Mouse (Mus musculus): ENCODE data around the gene Arpc1b. TPM values are rescaled to one million over a fixed set of nuclear protein-coding genes. Genes with fewer than 3 reads are reported as not detected.

Gene Arpc1b
- polyA plus RNA-seq, 1 experiment from 2014 or later, result 304 TPM

GRCm38 (mm10) chr5:145115736-145116135 lies 1.7 kb downstream of the Arpc1b start:
- Histone ChIP-seq H3K9me3 (ENCODE audit: control insufficient read depth, low read length) (no peaks in the 10 kb centered on the region), H3K9ac (ENCODE audit: low read length) (no peak overlapping the region), H3K4me3 (ENCODE audit: low read depth, low read length) (no peak overlapping the region), H3K4me1 (replicated peaks; ENCODE audit: control insufficient read depth, insufficient read depth) (peaks cover 2% of the 10 kb centered on the region; the same call in 1 of the 2 replicates), H3K36me3 (ENCODE audit: control insufficient read depth, insufficient read depth, low read length) (peaks cover 2% of the 10 kb centered on the region; the same call in 1 of the 2 replicates), H3K27ac (replicated peaks) (peak overlapping the region; percentile 86), H3K4me2 (replicated peaks; ENCODE audit: low read depth) (0 out of 2 replicates have a peak overlapping the region, but pooled peaks have one; percentile 34), H3K27me3 (ENCODE audit: control insufficient read depth, insufficient read depth, low read length) (no peaks in the 10 kb centered on the region)
- DNase-seq (ENCODE audit: low spot score), result no peak
- 87% methylated on average over 5 of the region's 5 CpGs for WGBS
- TF ChIP-seq EP300 (optimal IDR thresholded peaks at IDR 0.05) (no peak), CTCF (IDR thresholded peaks at IDR 0.05; ENCODE audit: low read depth) (no peak)
- no peak for ATAC-seq (ENCODE audit: low FRiP score, low TSS enrichment)

GRCm38 (mm10) chr5:145116316-145116715 lies 2.3 kb downstream of the Arpc1b start:
- ATAC-seq (ENCODE audit: low FRiP score, low TSS enrichment) (peak; percentile 60), DNase-seq (ENCODE audit: low spot score) (peak; percentile 66)
- WGBS, result 13% methylated on average over 4 of the region's 4 CpGs
- H3K9ac ChIP-seq (ENCODE audit: low read length), result peak overlapping the region; percentile 35; the same call in 1 of the 2 replicates
- H3K4me1 ChIP-seq (replicated peaks; ENCODE audit: control insufficient read depth, insufficient read depth), result peaks cover 2% of the 10 kb centered on the region; the same call in 1 of the 2 replicates
- no peak overlapping the region for H3K4me3 ChIP-seq (ENCODE audit: low read depth, low read length)
- H3K27ac ChIP-seq (replicated peaks), result peak overlapping the region; percentile 86
- peaks cover 2% of the 10 kb centered on the region; the same call in 1 of the 2 replicates for H3K36me3 ChIP-seq (ENCODE audit: control insufficient read depth, insufficient read depth, low read length)
- peak overlapping the region; percentile 34; the same call in 1 of the 2 replicates for H3K4me2 ChIP-seq (replicated peaks; ENCODE audit: low read depth)
- TF ChIP-seq CTCF (IDR thresholded peaks at IDR 0.05; ENCODE audit: low read depth) (no peak), EP300 (optimal IDR thresholded peaks at IDR 0.05) (no peak)
- no peaks in the 10 kb centered on the region for H3K27me3 ChIP-seq (ENCODE audit: control insufficient read depth, insufficient read depth, low read length)
- no peaks in the 10 kb centered on the region for H3K9me3 ChIP-seq (ENCODE audit: control insufficient read depth, low read length)

GRCm38 (mm10) chr5:145116916-145117315 lies 2.9 kb downstream of the Arpc1b start:
- DNase-seq (ENCODE audit: low spot score), result peak; percentile 72
- WGBS, result 38% methylated on average over 10 of the region's 10 CpGs
- peak; percentile 18; the same call in 1 of the 2 replicates for ATAC-seq (ENCODE audit: low FRiP score, low TSS enrichment)
- Histone ChIP-seq H3K27ac (replicated peaks) (peak overlapping the region; percentile 86), H3K4me1 (replicated peaks; ENCODE audit: control insufficient read depth, insufficient read depth) (peaks cover 2% of the 10 kb centered on the region; the same call in 1 of the 2 replicates), H3K27me3 (ENCODE audit: control insufficient read depth, insufficient read depth, low read length) (no peaks in the 10 kb centered on the region), H3K9ac (ENCODE audit: low read length) (peak overlapping the region; percentile 27; the same call in 1 of the 2 replicates), H3K9me3 (ENCODE audit: control insufficient read depth, low read length) (no peaks in the 10 kb centered on the region), H3K4me2 (replicated peaks; ENCODE audit: low read depth) (peak overlapping the region; percentile 34; the same call in 1 of the 2 replicates), H3K36me3 (ENCODE audit: control insufficient read depth, insufficient read depth, low read length) (peaks cover 4% of the 10 kb centered on the region), H3K4me3 (ENCODE audit: low read depth, low read length) (no peak overlapping the region)
- TF ChIP-seq CTCF (IDR thresholded peaks at IDR 0.05; ENCODE audit: low read depth), result peak; percentile 85
- no peak for TF ChIP-seq EP300 (optimal IDR thresholded peaks at IDR 0.05)

GRCm38 (mm10) chr5:145118005-145118404 lies 4.0 kb downstream of the Arpc1b start:
- no peak overlapping the region for H3K4me2 ChIP-seq (replicated peaks; ENCODE audit: low read depth)
- peaks cover 12% of the 10 kb centered on the region for H3K36me3 ChIP-seq (ENCODE audit: control insufficient read depth, insufficient read depth, low read length)
- ATAC-seq (ENCODE audit: low FRiP score, low TSS enrichment) (no peak), DNase-seq (ENCODE audit: low spot score) (no peak)
- H3K4me3 ChIP-seq (ENCODE audit: low read depth, low read length), result no peak overlapping the region
- H3K27me3 ChIP-seq (ENCODE audit: control insufficient read depth, insufficient read depth, low read length), result no peaks in the 10 kb centered on the region
- H3K4me1 ChIP-seq (replicated peaks; ENCODE audit: control insufficient read depth, insufficient read depth), result peaks cover 2% of the 10 kb centered on the region; the same call in 1 of the 2 replicates
- 42% methylated on average over 6 of the region's 6 CpGs for WGBS
- no peaks in the 10 kb centered on the region for H3K9me3 ChIP-seq (ENCODE audit: control insufficient read depth, low read length)
- no peak overlapping the region for H3K27ac ChIP-seq (replicated peaks)
- TF ChIP-seq CTCF (IDR thresholded peaks at IDR 0.05; ENCODE audit: low read depth), result no peak
- no peak for TF ChIP-seq EP300 (optimal IDR thresholded peaks at IDR 0.05)
- no peak overlapping the region for H3K9ac ChIP-seq (ENCODE audit: low read length)

- peaks cover 14% of the 10 kb centered on the region for H3K36me3 ChIP-seq (ENCODE audit: control insufficient read depth, insufficient read depth, low read length)
- TF ChIP-seq EP300 (optimal IDR thresholded peaks at IDR 0.05) (no peak), CTCF (IDR thresholded peaks at IDR 0.05; ENCODE audit: low read depth) (no peak)
- H3K4me2 ChIP-seq (replicated peaks; ENCODE audit: low read depth), result no peak overlapping the region
- WGBS, result 91% methylated on average over 5 of the region's 5 CpGs
- H3K4me3 ChIP-seq (ENCODE audit: low read depth, low read length), result no peak overlapping the region
- no peak overlapping the region for H3K27ac ChIP-seq (replicated peaks)
- ATAC-seq (ENCODE audit: low FRiP score, low TSS enrichment) (no peak), DNase-seq (ENCODE audit: low spot score) (no peak)
- H3K27me3 ChIP-seq (ENCODE audit: control insufficient read depth, insufficient read depth, low read length), result no peaks in the 10 kb centered on the region
- no peaks in the 10 kb centered on the region for H3K9me3 ChIP-seq (ENCODE audit: control insufficient read depth, low read length)
- peaks cover 2% of the 10 kb centered on the region; the same call in 1 of the 2 replicates for H3K4me1 ChIP-seq (replicated peaks; ENCODE audit: control insufficient read depth, insufficient read depth)
- no peak overlapping the region for H3K9ac ChIP-seq (ENCODE audit: low read length)
These were observed 4.4 kb downstream of the Arpc1b start for GRCm38 (mm10) chr5:145118461-145118860.

DNA sequence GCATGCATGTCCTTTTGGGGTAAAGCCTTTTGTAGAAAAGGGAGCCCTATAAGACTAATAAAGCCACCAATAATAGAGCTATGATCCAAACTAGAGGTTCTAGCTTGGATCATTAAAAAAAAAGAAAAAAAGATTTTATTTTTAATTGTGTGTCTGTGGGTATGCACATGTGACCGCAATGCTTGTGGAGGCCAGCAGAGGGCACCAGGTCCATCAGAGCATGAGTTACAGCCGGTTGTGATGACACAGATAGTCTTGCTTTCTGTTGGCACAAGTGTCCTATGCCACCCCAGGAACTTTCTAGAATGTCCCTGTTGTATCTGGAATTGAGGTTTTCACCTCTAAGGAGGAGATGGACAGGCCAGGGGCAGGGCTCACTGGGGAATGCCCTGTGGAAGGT lies 5.4 kb downstream of the Arpc1b start:
- no peaks in the 10 kb centered on the region for H3K9me3 ChIP-seq (ENCODE audit: control insufficient read depth, low read length)
- WGBS, result 89% methylated on average over 2 of the region's 2 CpGs
- H3K4me2 ChIP-seq (replicated peaks; ENCODE audit: low read depth), result no peak overlapping the region
- DNase-seq (ENCODE audit: low spot score) (no peak), ATAC-seq (ENCODE audit: low FRiP score, low TSS enrichment) (no peak)
- H3K36me3 ChIP-seq (ENCODE audit: control insufficient read depth, insufficient read depth, low read length), result peaks cover 14% of the 10 kb centered on the region
- H3K4me3 ChIP-seq (ENCODE audit: low read depth, low read length), result no peak overlapping the region
- TF ChIP-seq CTCF (IDR thresholded peaks at IDR 0.05; ENCODE audit: low read depth), result peak; percentile 64
- TF ChIP-seq EP300 (optimal IDR thresholded peaks at IDR 0.05), result no peak
- no peak overlapping the region for H3K9ac ChIP-seq (ENCODE audit: low read length)
- no peak overlapping the region for H3K27ac ChIP-seq (replicated peaks)
- H3K4me1 ChIP-seq (replicated peaks; ENCODE audit: control insufficient read depth, insufficient read depth), result peaks cover 2% of the 10 kb centered on the region; the same call in 1 of the 2 replicates
- no peaks in the 10 kb centered on the region for H3K27me3 ChIP-seq (ENCODE audit: control insufficient read depth, insufficient read depth, low read length)
